Mouse (Mus musculus) CD4-positive, CD25-positive, alpha-beta regulatory T cell, adult 4 months (primary cell): Measurements from ENCODE around the gene Gna15. TPM values are rescaled to one million over a fixed set of nuclear protein-coding genes. Genes with fewer than 3 reads are reported as not detected.

Experiments
- ATAC-seq: one replicate; pipeline ENCODE4 v1.8.0; 2017
- polyA plus RNA-seq, 2 experiments: library from polyadenylated mRNA; unstranded; fragments of 100-300 nt; shearing (Covaris generic); gene quantifications; one replicate each; pipeline ENCODE4 v1.2.1; 2017

Gna15 gene
- polyA plus RNA-seq, 2 experiments from 2014 or later: 28.5 to 31.9 TPM

- no peak for ATAC-seq
These were observed 883 bp downstream of the Gna15 start for GRCm38 (mm10) chr10:81523142-81523541.

DNA sequence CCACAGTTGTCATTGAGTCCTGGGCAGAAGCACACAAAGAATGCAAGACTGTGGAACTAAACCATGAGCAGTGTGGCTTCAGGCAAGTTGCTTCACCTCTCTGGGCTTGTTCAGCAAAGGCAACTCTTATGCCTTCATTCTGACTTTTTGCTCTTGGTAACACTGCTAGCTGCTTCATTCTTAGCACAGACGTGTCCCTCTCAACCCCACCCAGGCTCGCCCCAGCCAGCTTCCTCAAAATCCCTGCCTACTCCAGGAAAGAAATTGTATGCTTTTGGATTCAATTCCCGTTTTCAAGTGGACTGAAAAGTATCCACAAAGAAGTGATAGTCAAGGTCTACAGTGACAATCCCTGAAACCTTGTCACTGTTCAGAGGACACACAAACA is 4.1 kb downstream of the Gna15 start:
- ATAC-seq: no peak

- no peak for ATAC-seq
These were observed 4.6 kb downstream of the Gna15 start for GRCm38 (mm10) chr10:81519227-81519977.

DNA sequence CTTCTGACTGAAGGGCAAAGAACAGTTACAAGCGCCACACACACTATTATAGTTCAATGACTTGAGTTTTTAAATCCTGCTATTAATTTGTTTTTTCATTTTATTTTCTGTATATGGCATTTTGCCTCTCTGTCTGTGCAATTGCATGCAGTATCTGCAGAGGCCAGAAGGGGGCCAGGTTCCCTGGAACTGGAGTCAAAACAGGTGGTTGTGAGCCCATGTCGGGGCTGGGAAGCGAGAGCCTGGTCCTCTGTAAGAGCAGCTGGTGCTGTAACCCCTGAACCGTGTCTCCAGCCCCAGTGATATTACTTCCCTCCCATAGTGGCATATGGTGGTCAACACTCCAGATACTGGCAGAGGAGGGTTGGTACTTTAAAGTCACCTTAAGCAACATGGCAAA is 5.5 kb downstream of the Gna15 start:
- ATAC-seq: peak; percentile 93

DNA sequence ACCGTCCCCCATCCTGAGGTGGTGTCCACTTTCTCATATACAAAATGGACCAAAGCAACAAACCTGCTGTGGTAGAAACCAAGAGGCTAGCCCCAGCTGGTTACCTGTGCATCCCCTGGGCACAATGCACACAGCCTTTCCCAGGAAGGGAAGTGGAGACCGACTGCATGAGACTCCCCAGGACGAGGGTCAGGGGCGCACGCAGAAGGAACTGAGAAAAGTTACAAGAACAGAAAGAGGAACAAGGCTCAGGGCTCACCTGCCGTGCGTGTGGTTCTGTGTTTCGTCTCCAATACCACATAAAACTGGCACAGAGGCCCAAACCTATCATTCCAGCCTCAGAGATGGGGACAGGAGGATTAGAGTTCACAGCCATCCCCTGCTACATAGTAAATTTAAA is 6.8 kb downstream of the Gna15 start:
- ATAC-seq: no peak

GRCm38 (mm10) chr10:81513798-81514197 is 10.2 kb downstream of the Gna15 start:
- no peak for ATAC-seq

- peak; percentile 81 for ATAC-seq
These were observed 13.7 kb downstream of the Gna15 start for GRCm38 (mm10) chr10:81510246-81510810.

DNA sequence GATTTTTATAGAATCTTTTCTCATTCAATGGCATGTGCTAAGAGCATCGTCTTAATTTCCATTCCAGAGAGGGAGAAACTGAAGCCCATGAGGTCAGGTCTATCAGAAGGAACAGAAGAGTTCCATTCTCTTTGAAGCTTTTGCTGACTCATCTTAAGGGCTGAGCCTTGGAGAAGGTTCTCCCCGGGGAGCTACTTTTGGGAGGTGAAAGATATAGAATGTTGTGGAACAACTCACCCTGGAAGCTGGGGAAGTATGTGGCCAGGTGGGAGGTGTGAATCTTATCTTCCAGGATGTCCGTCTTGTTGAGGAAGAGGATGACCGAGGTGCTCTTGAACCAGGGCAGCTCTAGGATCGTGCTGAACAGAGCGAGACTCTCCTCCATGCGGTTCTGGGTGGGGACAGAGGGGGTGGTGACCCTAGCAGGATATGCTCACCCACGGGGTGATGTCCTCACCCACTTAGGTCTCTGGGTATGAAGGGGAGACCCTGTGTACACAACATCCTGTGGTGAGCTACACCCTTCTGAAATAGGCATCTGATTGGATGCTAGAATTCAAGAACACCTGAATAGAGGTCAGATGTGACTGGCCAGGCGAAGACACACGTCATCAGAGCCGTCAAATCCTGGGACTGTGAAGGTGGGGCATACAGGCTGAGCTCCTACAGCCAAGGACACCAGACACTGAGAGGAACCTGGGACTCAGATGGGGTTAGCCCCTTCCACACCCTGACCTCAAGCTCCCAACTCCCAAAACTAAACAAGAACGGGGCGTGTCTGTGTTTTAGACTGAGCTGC is 16.1 kb downstream of the Gna15 start:
- peak; percentile 76 for ATAC-seq

DNA sequence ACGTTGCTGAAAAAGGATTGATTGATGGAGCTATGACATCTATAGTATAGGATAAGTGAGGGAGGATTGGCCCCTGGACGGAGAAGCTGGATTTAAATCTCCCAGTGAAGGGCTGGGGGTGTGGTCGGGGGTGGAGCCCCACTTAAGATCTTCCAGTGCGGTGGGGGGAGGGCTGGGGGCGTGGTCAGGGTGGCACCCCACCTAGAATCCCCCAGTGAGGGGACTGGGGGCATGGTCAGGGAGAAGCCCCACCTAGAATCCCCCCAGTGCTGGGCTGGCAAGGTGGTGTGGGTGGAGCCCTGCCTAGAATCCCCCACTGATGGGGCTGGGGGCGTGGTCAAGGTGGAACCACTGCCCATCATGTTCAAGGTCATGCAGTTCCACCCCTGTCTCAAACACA is 16.9 kb downstream of the Gna15 start:
- ATAC-seq: no peak

DNA sequence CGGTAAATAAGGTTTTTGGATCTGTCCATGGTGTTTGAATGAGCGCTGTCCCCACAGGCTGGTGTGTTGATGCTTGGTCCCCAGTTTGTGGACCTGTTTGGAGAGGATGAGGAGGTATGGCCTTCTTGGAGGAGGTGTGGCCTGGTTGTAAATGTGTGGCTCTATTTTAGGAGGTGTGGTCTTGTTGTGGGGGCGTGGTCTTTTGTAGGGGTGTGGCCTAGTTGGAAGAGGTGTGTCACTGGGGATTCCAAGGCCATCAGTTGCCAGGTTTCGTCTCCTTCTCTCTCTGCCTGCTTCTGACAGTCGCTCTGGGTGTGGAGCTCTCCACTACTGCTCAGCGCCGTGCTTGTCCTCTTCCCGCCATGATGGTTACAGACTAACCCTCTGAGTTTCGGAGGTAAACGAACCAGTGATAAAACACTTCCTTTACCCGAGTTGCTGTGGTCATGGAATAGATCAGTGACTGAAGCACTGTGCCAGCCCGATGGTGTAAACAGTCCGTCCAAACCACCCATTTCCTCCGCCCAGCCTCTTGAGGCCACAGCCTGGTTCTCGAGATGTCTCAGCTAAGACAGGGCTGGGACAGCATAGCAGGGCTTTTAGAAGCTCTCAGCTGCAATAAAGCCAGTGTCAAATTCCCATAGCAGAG is 18.9 kb downstream of the Gna15 start:
- no peak for ATAC-seq

- peak; percentile 42 for ATAC-seq
These were observed 21.4 kb downstream of the Gna15 start for GRCm38 (mm10) chr10:81502658-81503057.

DNA sequence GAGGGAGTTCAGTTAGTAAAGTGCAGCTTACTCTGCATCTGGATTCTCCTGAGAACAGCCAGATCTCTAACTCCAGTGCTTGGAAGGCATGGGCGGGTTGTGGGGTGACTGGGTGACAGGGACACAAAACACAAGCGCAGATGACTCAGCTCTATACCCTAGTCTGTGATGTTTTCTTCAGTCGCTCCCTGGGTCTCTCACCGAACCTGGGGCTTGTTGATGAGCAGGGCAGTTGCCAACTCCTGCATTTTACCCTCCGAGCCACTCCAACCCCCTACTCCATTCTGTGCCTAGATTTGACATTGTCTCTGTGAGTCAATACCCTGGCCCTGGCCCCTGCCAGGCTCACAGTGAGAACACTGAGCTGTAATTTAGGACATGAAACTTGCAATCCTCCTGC is 22.2 kb downstream of the Gna15 start:
- ATAC-seq: no peak

- ATAC-seq: no peak
These were observed 24.0 kb downstream of the Gna15 start, which contains the start of gene S1pr4 for GRCm38 (mm10) chr10:81500032-81500431. TSS of gene S1pr4 (minus strand) at chr10:81500132.

- ATAC-seq: peak; percentile 56
These were observed 24.6 kb downstream of the Gna15 start for GRCm38 (mm10) chr10:81499250-81499901.

DNA sequence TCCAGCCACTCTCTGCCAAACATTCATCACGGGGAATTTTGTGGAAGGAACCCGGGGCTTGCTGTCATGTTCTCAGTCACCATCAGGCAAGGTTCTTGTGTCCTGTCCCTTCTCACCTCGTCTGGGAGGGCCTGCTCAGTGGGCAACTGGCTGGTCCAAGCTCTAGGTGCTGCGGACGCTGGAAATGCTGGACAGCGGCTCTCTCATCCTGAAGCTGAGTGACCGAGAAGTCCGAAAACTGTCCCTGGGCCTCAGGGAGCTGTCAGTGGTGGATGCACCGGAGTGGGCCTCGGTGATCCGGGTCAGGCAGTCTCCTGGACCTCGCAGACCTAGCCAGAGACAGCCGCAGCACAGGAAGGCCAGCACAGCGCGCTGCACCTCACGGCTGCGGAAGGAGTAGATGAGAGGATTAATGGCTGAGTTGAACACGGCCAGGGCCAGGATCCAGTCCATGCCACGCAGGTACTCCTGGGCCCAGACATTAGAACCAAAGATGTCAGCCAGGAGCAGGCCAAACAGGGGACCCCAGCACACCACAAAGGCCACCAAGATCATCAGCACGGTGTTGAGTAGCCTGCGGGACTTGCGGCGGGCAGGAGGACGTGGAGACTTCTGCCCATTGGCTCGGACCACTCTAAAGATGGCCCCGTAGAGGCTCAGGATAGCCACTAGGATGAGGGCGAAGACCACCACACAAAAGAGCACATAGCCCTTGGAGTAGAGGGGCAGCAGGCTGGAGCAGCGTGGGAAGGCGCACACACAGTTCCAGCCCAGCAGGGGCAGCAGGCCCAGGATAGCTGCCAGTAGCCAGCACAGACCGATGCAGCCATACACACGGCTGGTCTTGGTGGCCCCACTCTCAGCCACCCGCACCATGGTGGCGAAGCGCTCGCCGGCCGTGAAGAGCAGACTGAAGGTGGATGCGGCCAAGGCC is 25.4 kb downstream of the Gna15 start:
- no peak for ATAC-seq

DNA sequence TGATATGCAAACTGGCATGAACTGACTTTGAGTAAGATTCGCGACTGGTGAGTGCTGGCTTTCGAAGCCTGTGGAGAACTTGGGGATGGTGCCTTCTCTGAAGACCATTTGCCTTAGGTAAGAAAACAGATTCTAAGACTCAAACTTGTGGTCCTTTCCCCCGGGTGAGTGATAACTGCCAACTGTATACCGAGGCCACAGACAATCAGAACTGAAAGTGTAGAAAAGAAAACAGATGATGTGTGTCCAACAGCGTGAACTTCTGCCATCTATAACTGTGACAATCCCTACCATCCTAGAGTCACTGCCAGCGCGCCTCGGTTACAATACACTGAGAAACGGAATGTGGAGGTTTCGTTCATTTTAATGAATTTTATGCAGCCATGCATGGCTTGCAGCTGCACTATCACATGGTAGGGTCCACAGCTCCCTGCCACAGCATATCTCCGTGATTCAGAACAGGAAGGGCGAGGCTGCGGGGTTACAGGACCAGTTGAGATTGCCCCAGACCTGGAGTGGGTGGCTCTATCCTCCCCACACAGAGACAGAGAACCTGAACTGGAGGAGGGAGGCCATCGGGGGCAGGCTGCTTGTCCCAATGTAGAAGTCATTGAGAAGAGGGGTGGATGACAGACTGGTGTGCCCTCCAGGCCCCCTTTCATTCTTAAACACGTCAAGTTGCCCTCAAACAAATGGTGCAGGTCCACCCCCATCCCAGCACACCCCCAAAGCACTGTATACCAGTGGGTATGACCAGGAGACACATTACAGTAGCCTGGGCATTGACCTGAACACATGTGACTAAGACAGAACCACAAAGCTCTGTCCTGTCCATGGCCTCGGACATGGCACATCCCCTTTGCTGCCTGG is 26.4 kb downstream of the Gna15 start:
- ATAC-seq: no peak

GRCm38 (mm10) chr10:81496969-81497368 is 27.1 kb downstream of the Gna15 start:
- no peak for ATAC-seq

GRCm38 (mm10) chr10:81496264-81496901 is 27.6 kb downstream of the Gna15 start, which contains the start of gene Ncln:
TSS of gene Ncln (minus strand) at chr10:81496392.
- ATAC-seq: peak; percentile 90

DNA sequence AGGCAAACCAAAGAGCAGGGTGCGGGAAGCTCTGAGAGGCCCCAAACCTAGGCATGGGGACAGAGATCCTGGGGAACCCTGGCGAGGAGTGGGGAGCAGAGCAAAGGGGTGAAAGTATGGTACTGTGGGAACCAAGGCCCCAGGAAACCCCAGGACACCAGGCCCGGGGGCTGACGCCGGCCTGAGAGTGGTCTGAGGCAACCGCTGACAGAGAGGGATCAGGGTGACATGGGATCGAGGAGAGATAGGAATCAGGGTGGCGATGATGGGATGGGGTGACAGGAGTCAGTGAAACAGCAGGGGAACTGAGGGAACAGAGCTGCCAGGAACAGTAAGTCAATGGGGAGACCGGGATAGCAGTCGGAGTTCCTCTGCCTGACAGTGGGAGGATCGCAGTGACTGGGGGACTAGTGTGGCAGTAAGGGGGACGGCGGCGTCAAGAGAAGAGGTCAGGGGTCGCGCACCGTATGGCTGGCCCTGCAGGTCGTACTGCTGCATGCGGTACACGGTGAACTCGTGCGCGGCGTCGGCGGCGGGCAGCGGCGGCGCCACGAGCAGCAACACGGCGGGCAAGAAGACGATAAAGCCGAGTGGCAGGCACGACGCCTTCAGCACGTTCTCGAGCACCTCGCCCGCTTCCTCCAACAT is 28.3 kb downstream of the Gna15 start:
- ATAC-seq: no peak
